Mouse (Mus musculus) adrenal gland (tissue): ENCODE measurements at regions not wholly inside any gene's neighbourhood (a gene's known extent, or its start where the extent isn't known, plus 50 kb on each side); places are given as distances from the start of the nearest gene placed in this dataset.

ENCODE experiments used
- intact Hi-C: fragments of 180-260 bp; cut with DNase I; formaldehyde crosslinking; loops from one replicate; pipeline ENCODE4 v1.15.1; 2025

DNA sequence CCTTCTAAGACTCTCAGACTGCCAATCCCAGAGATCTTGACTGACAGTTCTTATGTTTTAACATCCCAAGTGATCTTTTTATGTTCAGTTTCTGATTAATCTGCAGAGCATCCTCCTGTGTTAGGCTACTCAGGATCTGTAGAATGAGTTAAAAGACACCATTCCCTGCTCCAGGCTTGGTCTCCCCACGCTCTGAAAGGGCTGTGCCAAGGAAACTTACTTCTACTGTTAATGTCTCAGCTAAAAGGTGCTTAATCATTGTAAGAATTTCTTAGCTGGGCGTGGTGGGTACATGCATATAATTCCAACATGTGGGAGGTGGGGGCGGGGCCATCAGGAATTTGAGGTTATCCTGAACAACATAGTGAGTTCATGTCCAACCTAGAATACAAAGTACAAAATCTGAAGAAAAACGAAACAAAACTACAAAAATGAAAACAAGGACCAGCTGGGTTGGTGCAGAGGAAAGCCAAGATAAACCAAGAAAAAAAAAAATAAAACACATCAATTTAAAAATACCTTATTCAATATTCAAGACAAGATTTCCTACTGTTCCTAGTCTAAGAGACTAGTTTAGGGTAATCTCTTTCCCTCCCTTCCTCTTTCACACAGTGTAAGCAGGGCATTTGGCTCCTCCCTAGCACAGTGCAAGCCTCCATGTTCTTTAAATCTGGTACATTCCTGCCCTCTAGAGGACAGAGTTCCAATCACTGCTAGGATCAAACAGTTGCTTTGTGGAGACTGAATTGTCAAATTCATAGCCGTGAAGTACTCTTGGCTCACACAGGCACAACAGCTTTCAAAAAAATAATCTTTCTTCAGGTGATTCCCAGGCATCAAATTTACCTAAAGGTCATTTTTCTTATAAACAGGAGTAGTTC lies 286.9 kb upstream of the Actbl2 start:
- intact Hi-C loops: loop anchor here (2.0 to 5.0 kb wide), 2 partner anchors 444 to 575 kb away; no protein-coding TSS in a partner anchor

DNA sequence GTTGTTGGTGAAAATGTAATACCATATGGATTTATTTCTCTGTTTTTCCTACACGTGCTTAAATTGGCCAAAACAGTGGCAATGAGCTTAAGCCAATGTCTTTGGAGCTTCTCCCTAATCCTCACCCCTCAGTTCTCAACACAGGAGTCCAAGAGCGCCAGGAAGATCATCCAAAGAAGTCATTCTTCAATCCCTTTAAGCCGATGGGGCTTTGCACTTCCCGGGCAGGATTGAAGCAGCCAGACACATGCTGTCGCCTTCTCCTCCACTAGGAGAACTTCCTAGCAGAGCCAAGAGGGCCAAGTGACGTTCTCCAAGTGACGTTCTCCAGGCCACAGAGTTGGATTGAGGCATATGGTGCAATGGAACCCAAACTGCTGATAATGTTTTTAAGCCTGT lies 286.3 kb upstream of the Actbl2 start:
- intact Hi-C loops: loop anchor here (2.0 to 5.0 kb wide), 2 partner anchors 444 to 576 kb away; no protein-coding TSS in a partner anchor

DNA sequence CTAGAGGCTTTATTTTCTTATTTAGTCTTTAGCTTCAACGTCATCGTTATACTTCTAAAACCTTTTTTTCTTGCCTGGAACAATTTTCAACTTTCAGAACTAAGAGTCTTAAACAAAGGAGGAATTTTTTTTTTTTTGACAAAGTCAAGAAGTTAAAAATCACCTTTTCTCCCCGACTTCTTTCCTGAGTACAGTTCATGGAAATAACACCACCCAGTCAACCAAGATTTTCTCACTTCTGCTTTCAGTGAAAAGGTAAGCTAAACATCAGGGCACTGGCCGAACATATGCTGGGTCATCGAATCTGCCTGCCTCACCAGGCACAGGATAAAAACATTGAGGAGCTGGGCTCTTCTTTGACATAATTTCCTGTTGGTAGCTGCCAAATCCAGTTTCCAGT lies 277.4 kb upstream of the Actbl2 start:
- intact Hi-C loops: no loop called here

DNA sequence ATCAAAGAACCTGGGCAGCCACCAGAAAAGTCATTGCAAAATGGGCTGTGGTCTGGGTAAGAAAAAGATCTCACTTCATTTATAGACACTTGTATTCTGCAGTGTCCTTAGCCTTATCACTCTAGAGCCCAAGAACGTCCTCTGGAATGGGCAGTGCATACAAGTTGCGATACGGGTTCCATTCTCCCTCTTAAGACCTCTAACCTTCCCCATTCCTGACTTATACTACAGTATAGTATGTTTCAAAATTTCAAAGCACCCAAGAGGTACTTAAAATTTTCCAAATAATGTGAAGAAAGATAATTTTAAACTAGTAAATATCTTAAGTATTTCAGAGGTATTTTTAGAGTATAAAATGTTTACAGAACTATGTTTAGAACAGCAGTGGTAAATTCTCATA lies 276.8 kb upstream of the Actbl2 start:
- intact Hi-C loops: no loop called here

DNA sequence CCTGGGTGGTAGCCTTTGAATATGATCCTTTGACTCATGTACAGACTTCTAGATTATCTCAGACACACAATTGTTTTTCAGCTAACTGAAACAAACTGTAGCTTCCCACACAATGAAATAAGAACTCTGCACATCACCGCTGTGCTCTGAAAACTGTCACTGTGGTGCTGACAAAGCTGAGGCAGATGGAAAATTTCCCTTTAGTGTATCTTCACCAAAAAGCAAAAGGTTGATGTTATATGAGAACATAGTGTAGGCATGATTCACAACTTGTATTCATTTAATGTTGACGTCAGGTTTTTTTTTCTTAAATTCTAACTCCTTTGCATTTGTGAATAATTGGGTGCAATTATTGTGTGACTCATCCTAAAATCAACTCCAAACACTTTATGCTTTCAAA lies 264.1 kb upstream of the Actbl2 start:
- intact Hi-C loops: no loop called here

DNA sequence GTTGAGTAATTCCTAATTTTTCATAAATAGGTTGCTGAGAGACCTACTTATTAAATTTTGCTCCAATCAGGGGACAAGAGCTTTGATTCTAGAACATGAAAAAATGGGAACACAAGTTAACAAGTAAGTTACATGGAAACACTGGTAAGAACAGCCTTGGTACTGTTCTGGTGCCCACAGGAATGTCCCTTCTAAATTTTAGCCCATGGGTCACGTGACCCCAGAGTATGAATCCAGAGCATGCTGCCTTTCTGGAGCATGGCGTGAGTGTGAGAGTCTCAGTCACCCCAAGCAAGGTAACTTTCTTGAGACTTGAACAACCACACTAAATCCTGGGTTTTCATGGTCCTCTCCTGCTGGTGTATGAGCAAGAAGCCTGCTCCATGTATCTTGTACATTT lies 263.7 kb upstream of the Actbl2 start:
- intact Hi-C loops: no loop called here

DNA sequence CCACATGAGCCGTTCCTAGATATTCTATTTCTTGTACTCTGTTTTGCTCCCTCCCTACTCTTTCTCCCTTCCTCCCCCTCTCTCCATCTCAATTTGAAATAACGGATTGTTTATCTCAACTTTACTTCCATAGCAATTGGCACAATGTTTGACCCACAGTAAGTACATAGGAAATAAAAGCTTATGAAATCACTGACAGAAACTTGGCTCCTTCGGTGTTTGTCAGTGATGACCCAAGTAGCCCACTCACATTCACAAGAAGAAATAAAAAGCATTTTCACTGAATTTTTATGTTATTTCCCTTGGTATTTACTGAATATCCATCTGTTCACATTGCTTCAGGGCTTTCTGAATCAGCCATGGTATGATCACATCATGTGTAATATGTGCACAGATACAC lies 260.2 kb upstream of the Actbl2 start:
- intact Hi-C loops: no loop called here

DNA sequence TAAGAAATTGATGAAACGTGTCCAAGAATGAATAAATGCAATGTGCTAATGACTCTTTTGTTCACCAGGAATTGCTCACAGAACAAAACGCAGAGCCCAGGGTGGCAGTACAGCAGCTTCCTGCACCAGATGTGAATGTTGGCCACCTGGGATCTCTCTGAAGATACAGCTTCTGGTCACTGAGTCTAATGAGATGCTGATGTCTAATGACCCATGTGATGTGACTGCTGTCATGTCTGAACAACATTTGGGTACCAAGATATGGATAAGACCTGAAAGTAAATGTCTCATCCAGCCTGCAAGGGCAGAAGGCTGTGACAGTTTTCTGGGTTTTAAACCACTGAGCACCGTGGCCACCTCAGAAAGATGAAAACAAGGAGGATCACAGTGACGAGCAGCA lies 252.1 kb upstream of the Actbl2 start:
- intact Hi-C loops: no loop called here

DNA sequence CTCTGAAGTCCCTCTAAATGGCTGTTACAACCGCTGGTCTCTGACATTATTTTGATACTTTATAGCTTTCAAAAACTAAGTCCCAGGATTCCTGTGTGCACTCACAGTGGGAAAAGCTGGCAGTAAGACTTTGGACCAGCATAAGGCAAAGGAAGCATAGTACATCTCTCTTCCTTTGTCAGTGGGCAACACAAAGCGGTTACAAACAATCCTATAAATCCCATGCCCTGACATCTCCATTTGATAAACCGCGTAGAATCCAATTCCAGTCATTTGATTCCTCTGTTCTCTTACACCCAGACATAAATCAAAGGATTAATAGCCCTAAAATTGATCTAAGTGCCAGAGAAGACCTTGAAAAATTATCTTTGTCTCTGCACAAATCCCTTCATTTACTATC lies 240.7 kb upstream of the Actbl2 start:
- intact Hi-C loops: no loop called here

DNA sequence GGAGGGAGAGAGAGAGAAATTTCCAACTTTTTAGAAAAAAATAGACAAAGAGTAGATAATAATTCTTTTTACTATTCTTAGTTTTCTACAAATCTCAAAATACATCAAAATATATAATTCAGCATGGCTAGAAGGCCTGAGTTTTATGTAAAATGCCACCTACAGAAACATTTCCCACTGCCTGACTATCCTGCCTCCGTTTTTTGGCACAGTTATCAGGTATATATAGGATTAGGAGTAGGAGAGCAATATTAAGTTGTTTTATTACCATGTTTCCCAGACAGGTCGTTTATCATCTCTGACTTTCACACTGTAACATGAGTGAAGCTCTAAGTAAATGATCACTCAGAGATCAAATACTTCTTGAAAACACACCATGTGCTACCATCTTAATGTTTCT lies 224.7 kb upstream of the Actbl2 start:
- intact Hi-C loops: no loop called here

DNA sequence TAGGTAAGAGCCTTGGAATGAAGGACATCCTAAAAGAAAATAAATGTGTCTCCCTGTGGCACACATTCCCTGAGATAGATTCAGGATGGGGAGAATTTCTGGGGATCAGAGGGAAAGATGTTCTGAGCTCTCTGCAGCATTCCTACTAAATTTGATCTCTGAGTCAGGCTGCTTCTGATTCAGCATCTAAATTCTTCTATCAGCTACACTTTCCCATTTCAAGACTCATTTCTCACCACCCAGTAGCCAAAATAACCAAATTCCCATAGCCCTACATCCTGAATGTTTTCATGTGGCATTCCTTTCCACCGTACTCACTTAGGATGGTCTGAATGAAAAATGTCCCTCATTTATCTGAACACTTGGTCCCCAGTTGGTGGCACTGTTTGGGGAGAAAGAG lies 223.2 kb upstream of the Actbl2 start:
- intact Hi-C loops: no loop called here

DNA sequence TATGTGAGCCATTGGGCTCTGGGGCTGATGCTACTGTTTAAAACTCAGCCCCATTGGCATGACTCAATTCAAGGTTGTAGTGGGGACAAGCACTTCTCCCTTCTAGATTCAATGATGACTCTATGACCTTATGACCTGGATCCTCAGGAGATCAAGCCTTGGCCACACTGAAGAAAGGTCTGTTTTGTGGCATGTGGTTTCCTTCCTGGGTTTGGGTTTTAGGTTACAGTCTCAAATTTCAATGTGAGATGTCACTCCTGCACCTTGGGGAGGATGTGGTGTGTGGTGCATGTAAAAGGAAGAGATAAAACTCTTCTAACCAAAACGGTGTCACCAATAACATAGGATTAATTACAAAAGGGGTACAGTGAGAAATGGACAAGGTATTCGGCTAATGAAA lies 211.2 kb upstream of the Actbl2 start:
- intact Hi-C loops: no loop called here

DNA sequence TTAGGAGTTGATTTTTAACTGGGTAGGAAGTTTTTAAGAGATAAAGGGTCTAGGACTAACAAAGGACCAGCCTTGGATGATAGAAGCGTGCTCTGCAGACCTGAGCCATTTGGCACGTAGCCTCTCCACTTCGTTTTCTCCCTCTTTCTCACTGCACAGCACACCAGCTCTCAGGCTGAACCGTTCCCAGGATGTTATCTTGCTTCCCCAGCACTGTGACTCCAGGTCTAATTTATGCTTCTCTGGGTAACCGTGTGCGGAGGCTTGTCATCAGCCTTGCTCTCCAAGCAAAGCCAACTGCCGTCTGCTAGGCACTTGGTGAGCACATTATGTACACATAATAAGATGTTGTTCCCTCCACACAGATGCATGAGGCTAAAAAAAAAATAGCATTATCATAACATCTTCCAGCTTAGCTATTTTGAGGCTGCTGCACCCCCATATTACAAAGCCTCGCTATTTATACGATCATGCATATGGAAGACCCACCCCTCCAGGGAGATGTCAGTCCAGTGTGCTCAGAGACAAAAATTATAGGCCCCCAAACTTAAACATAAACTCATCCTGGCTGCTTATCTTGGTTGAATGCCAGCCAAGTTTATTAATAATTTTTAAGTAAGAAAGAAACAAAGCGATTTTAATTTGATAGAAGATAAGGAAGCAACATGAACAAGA lies 210.3 kb upstream of the Actbl2 start:
- intact Hi-C loops: no loop called here

DNA sequence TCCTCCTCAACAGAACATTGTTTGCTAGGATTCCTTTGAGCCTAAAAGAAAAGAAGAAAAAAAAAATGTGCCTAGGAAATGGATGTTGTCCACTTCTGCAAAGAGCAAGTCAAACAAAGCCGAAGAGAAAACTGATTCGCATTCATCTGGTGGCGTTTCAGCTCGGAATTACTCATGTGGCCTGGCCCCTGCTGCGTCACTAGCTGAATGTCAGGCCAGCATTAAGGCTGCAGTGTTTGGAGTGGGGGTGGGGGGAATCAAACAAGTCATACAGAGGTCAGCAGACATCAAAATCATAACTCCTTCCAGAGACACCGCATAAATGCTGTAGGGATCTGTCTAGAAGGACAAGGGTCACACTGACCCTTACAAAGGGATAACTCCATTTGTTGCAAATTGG lies 204.7 kb upstream of the Actbl2 start:
- intact Hi-C loops: no loop called here

DNA sequence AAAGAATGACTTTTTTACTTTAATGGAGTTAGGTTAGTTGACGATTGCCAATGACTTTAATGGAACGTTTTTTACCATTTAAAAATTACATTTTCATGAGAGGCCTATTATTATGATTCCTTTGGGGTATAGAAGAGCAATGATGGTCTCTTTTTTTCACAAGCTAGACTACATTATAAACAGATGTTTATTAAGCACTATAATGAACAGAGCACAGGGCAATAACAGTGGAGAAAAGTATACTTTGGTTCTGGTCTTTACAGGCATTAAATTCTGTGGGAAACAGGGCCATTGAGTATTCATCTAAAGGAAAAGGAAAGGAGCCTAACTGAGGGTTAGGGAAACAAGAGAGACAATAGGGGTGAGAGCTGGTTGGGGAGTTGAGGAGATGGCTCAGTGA lies 199.0 kb upstream of the Actbl2 start:
- intact Hi-C loops: no loop called here

DNA sequence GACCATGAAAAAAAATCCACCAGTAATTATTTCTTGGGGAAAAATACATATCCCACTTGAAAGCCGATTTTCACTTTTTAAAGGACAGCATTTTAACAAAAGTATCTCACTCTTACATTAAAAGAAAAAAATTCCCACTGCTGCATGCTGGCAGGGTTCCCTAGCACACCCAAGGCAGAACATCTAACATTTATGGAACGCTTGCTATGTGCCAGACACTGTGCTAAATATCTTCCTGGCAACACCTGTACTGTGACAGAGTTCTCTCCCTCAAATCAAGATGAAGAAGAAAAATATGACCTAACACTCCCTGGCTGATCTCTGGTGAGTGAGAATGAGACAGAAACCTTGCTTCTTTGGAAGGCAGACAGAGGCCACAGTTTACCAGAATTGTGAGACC lies 167.1 kb upstream of the Actbl2 start:
- intact Hi-C loops: no loop called here

DNA sequence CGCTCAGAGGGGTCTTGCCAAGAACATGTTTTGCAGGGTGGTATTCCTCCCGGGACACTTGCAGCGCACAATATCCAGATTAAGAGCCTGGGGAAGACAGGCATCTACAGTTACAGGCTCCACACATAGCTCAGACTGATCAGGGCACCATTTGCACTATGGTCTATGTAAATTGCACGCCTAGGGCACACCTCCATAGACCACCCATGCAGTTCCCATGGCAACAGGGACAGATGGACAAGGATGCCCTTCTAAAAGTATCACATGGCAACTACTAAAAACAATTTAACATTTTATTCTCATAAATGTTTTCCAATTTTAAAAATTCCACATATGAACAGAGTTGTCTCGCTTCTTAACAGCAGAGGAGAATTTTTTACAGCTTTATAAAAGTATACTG lies 158.7 kb upstream of the Actbl2 start:
- intact Hi-C loops: no loop called here

DNA sequence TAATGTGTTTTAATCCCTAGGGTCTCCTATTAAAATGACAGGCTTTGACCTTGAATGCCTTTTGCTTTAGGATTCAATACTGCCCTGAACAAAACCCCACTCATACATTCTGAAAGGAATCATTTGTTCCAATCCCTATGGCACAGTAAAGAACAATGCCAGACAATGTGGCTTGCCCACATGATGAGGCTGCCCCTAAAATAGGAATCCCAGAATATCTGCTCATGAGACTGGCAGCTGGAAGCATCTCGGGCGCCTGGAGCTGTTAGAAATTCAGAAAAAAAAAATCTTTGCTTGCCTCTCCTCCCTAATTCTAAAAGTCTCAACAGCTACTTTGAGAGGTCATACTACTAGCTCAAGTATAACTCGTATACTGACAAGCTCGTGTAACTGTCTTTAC lies 157.5 kb upstream of the Actbl2 start:
- intact Hi-C loops: no loop called here

DNA sequence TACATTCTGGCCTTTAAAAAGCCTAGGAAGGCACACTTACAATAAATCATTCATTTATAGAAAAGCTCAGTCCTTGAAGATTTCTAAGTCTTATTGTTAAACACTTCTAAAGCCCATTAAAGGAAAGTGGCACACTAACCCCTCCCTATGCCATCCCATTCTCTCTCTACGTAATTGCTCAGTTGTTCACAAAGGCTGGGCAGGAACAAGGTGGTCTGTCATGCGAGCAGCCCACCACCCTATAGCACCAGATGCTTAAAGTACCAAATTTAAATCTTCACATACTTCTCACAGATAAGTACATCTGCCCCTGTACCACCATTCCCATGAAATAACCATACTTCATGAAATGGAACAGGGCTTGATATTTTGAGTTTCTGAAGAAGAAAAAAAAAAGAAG lies 156.1 kb upstream of the Actbl2 start:
- intact Hi-C loops: no loop called here

DNA sequence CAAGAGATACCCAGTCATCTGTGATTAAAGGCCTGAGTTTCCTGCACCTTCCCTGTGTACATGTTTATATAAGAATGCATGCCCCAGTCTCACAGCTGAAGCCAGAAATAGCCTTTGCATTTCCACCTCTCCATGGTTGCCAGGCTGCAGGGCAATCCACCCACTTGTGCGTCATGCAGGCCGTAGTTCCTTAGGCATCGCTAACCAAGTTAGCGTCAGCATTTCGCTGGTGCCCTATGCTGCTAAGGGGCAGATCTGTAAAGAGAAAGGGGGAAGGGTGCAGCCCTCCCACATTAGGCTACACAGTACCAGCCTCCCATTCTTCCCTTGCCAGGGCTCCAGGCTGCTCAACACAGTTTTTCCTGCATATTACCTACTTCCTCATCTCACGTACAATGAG lies 155.6 kb upstream of the Actbl2 start:
- intact Hi-C loops: no loop called here

DNA sequence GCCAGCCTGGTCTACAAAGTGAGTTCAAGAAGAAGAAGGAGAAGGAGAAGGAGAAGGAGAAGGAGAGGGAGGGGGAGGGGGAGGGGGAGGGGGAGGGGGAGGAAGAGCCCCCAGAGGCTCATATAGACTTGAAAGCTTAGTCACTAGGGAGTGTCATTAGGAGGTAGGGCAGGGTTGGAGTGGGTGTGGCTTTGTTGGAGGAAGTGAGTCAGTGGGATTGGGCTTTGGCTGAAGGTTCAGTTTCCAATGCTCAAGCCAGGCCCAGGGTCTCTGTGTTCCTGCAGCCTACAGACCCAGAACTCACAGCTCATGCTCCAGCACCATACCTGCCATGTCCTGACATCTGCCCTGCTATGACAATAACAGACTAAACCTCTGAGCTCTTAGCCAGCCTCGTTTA lies 154.4 kb upstream of the Actbl2 start:
- intact Hi-C loops: no loop called here

DNA sequence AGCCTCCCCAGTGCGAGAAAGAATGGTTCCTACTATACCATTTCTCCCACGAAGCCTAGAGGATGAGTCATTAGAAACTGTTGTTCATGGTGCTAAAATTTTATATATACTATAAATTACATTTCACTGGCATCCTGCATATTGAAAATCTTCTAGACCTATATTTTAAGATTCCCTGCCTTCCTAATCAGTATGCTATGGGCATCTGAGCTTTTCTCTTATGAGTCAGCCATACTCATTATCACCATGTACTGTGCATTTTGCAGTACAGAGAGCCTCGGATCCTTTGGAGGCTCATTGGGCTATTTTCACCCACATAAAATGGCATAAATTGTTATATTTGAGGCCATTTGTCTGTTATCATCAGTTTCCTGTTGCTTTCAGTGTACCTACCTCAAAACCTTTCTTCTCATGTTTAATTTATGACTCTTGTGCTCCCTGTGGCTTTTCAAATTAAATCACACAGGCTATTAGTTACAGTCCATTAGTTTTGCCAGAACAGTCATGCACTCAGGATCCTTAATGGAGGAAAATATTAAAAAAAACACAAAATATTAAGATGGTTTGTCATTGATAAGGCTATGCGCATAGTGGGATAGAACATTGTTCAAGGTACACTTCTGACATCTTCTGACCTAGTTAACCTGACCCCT lies 150.1 kb upstream of the Actbl2 start:
- intact Hi-C loops: no loop called here
